Mouse (Mus musculus) ZHBTc4 (cell line): ENCODE measurements at regions not wholly inside any gene's neighbourhood (a gene's known extent, or its start where the extent isn't known, plus 50 kb on each side); places are given as distances from the start of the nearest gene placed in this dataset.

Experiments
- DNase-seq: peaks from one replicate; pipeline ENCODE4 v3.0.0-alpha.2; 2011; ENCODE audit warnings: low read depth, low spot score

- DNase-seq = peak; percentile 28
These were observed 219.4 kb upstream of the Etaa1 start for GRCm38 (mm10) chr11:18173028-18173427.

- DNase-seq = no peak
These were observed 217.6 kb upstream of the Etaa1 start for GRCm38 (mm10) chr11:18171207-18171776.

- DNase-seq = no peak
These were observed 212.1 kb upstream of the Etaa1 start for GRCm38 (mm10) chr11:18165609-18166347.

- no peak for DNase-seq
These were observed 210.3 kb upstream of the Etaa1 start for GRCm38 (mm10) chr11:18164025-18164423.

GRCm38 (mm10) chr11:18163156-18164024 lies 209.7 kb upstream of the Etaa1 start:
- no peak for DNase-seq

DNA sequence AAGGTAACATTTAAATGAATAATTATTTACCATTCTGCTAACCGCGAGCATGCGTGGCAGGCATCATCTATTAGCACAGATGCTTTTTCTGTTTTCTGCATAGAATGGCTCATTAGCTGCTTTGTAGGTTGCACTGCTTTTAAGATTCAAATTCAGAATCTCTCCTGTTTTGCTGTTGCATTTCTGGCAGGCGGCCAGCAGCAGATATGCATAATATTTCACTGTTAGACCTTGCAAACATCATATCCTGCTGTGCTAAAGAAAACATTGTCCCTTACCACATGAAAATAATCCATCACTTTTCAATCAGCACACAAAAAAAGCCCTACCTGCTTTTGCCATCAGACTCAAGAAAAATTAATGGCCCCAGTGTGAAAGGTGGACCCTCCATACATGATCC lies 202.8 kb upstream of the Etaa1 start:
- no peak for DNase-seq

- peak; percentile 74 for DNase-seq
These were observed 198.3 kb upstream of the Etaa1 start for GRCm38 (mm10) chr11:18151788-18152563.

DNA sequence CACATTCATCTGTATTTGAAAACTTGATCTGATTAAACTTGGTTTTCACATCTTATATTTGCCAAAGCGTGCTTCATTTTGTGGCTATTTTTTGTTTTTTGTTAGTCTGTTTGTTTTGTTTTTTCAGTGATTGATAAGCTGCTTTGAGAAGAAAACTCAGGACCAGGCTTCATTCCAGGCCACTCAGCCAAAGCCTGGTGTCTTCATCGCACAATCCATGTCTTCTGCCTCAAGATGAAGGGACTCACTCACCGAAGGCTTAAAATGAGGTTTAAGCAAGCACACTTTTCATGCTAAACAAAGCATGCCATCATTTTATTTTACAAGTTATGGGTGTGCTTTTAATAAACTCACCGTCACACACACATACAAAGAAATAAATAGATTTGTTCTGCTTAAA lies 197.7 kb upstream of the Etaa1 start:
- no peak for DNase-seq

GRCm38 (mm10) chr11:18127488-18127887 lies 173.8 kb upstream of the Etaa1 start:
- no peak for DNase-seq

- DNase-seq = no peak
These were observed 169.4 kb upstream of the Etaa1 start for GRCm38 (mm10) chr11:18123031-18123430.

DNA sequence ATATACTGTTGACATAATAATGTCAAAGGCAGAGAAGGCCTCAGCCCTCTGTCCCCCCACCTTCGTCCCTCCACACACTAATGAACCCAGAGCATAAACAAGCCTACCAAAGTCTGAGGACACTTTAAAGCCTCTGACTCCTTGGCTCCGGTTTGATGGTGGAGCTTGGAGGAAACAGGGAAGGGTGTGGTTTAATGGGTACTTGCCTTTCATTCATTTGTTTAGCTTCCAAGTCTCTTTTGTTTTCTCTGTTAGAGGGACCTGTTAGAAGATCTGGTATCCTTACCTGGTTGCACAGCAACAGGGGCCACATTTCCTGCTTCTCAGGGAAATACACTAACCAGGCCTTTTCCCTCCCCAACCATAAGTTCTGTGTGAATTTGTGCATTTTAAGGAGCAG lies 168.9 kb upstream of the Etaa1 start:
- peak; percentile 81 for DNase-seq

DNA sequence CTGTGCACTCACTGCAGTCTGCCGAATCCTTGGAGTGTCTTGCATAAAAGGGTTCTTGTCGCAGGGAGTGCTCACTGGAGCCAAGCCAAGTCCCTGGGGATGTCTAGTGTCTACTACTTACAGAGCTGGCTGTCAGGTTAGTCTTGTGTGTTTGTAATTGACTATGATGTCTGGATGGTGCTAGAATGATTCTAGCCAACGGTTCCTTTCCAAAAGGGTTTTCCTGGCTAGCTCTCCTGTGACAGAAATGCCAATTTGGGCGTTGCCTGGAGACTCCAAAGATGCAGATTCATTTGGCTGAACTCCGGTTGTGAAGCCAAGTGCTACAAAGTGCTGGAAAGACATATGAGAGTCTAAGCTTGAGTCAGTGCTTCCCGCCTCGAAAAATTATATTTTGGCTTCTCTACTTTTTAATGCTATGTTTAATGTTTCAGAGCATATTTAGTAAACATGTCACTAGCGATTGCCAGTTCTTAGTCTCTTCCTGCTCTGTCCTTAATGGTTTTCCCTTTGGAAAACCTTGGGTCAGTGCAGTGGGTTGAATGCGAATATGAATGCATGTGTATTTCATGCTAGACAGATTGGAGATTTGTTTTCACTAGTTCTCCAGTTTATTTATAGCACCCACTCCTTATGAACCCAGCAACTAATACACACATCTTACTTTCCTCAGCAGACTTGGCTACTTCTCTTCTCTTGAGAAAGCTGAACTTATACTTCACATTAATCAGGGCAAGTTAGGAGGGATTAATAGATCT lies 162.2 kb upstream of the Etaa1 start:
- DNase-seq = no peak

- no peak for DNase-seq
These were observed 149.2 kb upstream of the Etaa1 start for GRCm38 (mm10) chr11:18102841-18103240.

DNA sequence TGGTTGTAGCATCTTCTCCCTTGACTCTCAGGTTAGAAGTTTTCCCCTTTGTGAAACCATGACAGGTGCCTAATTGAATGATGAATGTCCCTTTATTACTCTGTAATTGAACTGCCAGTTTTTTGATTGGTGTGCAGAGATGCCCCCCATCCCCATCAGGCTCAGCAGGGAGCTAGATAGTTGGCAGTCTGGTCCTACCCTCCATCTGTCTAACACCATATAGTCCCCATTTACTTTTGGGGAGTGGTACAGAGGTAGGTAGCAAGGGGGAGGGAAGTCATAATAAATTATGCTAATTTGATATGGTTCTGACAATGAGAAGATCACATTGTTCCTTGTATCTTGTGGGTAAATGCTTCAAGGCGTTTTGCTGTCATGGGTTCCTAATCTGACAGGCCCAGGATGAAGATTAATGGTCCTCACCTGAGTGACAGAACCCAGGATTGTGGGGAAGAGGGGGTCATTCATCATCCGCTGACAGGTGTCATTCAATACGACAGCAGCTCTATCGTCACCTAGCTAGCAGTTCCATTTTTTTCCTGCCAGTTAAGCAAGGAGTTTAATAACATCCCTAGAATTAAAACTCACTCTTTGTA lies 122.3 kb upstream of the Etaa1 start:
- DNase-seq = no peak

DNA sequence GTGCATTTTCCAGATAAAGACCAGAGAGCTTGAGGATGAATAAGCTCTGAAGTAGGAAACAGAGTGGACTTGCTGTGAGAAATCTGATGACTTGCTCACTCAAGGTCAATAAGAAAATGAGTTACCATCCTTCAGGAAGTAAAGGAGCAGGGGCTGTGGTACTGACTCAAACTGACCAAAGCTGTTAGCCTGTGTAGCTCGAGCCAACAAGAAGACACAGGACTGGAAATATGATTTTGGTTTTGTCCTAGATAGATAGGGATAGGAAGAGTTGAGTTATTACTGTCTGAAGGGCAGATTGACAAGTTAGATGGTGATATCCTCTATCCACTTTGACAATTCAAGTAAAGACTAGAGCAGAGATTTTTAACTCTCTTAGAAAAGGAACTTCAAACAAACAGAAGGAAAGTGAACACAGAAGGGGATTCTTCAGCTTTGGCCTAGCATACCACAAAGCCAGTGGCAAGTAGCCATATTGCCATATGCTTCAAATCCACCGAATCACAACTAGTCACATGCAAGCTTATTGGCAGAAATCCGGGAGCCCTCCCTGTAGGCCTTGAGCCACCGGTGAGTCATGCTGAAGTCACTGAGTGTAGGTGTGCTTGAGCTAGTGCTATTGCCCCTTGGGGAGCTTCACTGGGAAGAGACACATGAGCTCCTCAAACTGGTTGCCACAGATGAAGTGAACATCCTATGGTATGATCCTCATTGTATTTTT lies 117.1 kb upstream of the Etaa1 start:
- no peak for DNase-seq

- DNase-seq = no peak
These were observed 116.3 kb upstream of the Etaa1 start for GRCm38 (mm10) chr11:18070032-18070374.

- no peak for DNase-seq
These were observed 115.8 kb upstream of the Etaa1 start for GRCm38 (mm10) chr11:18069348-18070031.

GRCm38 (mm10) chr11:18068085-18068484 lies 114.4 kb upstream of the Etaa1 start:
- DNase-seq = no peak

GRCm38 (mm10) chr11:18067676-18068075 lies 114.0 kb upstream of the Etaa1 start:
- no peak for DNase-seq
